Mouse (Mus musculus) layer of hippocampus, adult 2 months (tissue): ENCODE measurements at regions not wholly inside any gene's neighbourhood (a gene's known extent, or its start where the extent isn't known, plus 50 kb on each side); places are given as distances from the start of the nearest gene placed in this dataset.

ENCODE experiments used
- DNase-seq, 2 experiments: peaks; one replicate each; pipeline ENCODE4 v3.0.0; 2022; ENCODE audit warnings: low spot score in 2 of 2
- H3K27ac ChIP-seq: fragments of 200-600 bp; 2 replicates; pipeline ENCODE4 v1.8.1; 2022
- H3K4me3 ChIP-seq: fragments of 200-600 bp; 2 replicates; pipeline ENCODE4 v1.8.1; 2022; ENCODE audit warnings: mild to moderate bottlenecking
- CTCF ChIP-seq: fragments of 200-600 bp; conservative IDR thresholded peaks from 2 replicates; pipeline ENCODE4 v1.8.1; 2022; ENCODE audit warnings: antibody characterized with exemption, mild to moderate bottlenecking, moderate library complexity

GRCm38 (mm10) chr17:93260366-93261205 lies 61.8 kb downstream of the Adcyap1 start:
- no peak for TF ChIP-seq CTCF
- no peak for DNase-seq
- Histone ChIP-seq H3K27ac (no peak overlapping the region), H3K4me3 (no peak overlapping the region)

GRCm38 (mm10) chr17:93261206-93261504 lies 62.3 kb downstream of the Adcyap1 start:
- Histone ChIP-seq H3K4me3 (no peak overlapping the region), H3K27ac (no peak overlapping the region)
- TF ChIP-seq CTCF, result no peak
- DNase-seq, result no peak

DNA sequence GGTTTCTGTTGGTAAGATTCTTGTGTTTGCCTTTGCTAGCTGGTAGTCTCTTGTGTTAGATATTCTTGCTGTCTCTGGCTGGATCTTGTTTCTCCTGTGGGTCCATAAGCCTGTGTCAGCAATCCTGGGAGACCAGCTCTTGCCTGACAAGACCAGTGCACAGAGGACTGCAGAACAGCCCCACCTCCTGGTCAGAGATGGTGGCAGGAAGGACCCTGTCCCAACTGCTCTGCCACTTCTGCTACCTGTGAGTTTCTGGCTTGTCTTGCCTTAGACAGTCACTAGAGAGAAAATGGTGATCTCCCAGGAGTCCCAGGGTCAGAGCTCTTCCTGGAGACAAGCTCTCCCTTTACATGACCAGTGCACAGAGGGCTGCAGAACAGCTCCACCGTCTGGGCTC lies 107.3 kb downstream of the Adcyap1 start:
- 0 out of 2 replicates have a peak, but pooled peaks have one; percentile 22 for TF ChIP-seq CTCF
- Histone ChIP-seq H3K27ac (no peak overlapping the region), H3K4me3 (no peak overlapping the region)
- DNase-seq, result no peak

GRCm38 (mm10) chr17:93312139-93312538 lies 113.3 kb downstream of the Adcyap1 start:
- H3K27ac ChIP-seq, result no peak overlapping the region
- no peak for DNase-seq
- no peak overlapping the region for H3K4me3 ChIP-seq
- no peak for TF ChIP-seq CTCF

GRCm38 (mm10) chr17:93312640-93313309 lies 114.0 kb downstream of the Adcyap1 start:
- Histone ChIP-seq H3K4me3 (no peak overlapping the region), H3K27ac (no peak overlapping the region)
- no peak for TF ChIP-seq CTCF
- no peak for DNase-seq

DNA sequence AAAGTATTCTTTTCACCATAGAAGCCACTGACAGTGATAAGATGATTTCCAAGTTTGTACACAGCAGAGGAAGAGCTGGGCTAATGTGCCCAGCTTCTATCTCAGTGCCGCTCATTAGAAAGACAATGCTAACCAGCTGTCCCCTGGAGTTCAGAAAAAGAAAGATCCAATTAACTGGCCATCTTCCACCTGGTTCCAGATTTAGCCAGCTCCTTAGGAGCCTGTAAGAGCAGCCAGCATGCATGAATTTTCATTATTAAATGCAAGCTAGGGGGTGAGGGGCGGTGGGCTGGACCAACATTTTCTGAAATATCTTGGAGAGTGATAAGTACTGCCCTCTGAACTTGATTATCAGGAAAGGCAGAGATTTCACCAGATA lies 114.5 kb downstream of the Adcyap1 start:
- no peak for TF ChIP-seq CTCF
- no peak for DNase-seq
- H3K4me3 ChIP-seq, result no peak overlapping the region
- no peak overlapping the region for H3K27ac ChIP-seq

- Histone ChIP-seq H3K27ac (no peak overlapping the region), H3K4me3 (no peak overlapping the region)
- no peak for DNase-seq
- no peak for TF ChIP-seq CTCF
These were observed 115.3 kb downstream of the Adcyap1 start for GRCm38 (mm10) chr17:93314144-93314543.

- no peak for DNase-seq
These were observed 122.7 kb downstream of the Adcyap1 start for GRCm38 (mm10) chr17:93321482-93321881.

DNA sequence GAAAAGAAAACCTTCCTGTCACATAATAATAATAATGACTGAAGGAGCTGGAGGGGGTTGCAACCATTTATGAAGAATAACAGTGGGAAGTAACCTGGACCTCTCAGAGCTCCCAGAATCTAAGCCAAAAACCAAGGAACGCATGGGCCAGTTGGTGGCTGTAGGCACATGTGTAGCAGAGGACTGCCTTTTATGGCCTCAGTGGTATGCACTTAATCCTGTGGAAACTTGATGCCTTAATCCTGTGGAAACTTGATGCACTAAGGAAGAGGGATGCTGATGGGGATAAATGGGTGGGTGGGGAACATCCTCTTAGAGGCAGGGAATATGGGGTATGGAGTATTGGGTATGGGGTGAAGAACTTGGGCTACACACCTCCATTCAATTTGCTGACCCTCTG lies 138.8 kb downstream of the Adcyap1 start:
- no peak for TF ChIP-seq CTCF
- Histone ChIP-seq H3K27ac (no peak overlapping the region), H3K4me3 (no peak overlapping the region)
- no peak for DNase-seq

More at GRCm38 (mm10) chr17:93321482-93321881, 122.7 kb downstream of the Adcyap1 start:
- Histone ChIP-seq H3K4me3 (no peak overlapping the region), H3K27ac (no peak overlapping the region)
- no peak for TF ChIP-seq CTCF

DNA sequence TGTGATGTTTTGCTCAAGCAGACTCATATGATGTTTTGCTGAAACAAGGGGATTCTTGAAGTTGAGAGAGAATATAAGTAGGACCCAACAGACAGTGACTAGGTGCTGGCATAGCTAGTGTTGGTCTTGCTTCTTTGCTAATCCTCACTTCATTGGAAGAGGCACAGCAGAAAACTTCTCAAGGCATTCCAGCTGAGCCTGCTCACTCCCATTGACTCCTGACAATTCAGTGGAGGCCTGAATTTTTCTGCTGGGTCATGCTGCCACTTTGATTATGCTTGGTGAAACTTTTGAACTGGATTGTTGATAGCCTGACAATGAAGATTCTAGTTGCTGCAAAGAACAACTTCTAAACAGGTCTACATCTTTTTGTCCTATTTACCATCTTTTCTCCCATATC lies 156.4 kb downstream of the Adcyap1 start:
- no peak for TF ChIP-seq CTCF
- no peak for DNase-seq
- Histone ChIP-seq H3K27ac (no peak overlapping the region), H3K4me3 (no peak overlapping the region)

DNA sequence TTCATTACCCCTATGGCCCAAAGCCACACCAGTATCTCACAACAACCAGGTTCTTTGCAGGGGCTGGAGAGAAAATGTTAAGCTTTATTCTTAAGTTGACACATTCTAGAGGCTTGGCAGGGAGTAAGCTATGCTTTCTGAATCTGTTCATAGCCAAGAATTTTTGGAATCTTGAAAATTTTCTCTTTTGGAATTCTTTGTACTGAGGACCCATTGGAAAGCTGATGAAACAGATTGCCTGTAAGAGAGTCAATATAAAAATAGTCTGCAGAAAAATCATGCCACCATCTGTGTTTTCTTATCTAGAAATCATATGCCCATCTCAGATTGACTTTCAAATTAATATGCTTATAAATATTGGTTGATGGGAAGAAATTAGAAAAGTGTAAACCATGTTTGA lies 164.1 kb downstream of the Adcyap1 start:
- H3K27ac ChIP-seq, result no peak overlapping the region
- TF ChIP-seq CTCF, result no peak
- DNase-seq, result peak in 1 of 2 experiments; percentile 5
- H3K4me3 ChIP-seq, result no peak overlapping the region

DNA sequence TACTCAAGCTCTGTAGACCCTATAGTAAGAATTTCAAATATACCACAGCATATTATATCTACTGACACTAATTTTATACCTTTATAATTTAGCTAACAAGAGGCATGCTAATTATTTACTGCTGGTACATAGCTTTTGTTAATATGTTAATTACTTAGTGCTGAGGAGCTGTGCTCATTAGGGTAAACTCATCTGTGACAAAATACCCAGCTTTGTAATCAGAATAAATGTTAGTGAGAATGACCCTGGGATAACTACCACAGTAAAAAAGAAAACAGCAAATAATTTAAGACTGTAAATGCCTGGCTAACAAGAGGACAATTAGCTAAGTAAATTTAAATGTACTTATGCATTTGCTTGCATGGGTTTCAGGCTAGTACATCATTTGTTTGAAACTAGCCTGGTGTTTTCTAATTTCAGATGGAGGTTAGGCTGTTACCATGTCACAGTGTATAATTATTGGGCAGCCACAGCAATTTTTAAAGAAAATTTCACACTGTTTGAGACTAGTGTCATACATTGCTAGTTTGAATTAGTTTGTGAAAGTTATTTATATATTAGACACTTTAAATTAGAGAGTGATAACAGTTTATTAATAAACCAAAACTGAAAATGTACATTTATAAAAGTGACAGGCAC lies 178.8 kb downstream of the Adcyap1 start:
- H3K27ac ChIP-seq, result no peak overlapping the region
- no peak for DNase-seq
- no peak overlapping the region for H3K4me3 ChIP-seq
- TF ChIP-seq CTCF, result no peak

GRCm38 (mm10) chr17:93379789-93380398 lies 181.1 kb downstream of the Adcyap1 start:
- no peak overlapping the region for H3K27ac ChIP-seq
- no peak for DNase-seq
- TF ChIP-seq CTCF, result no peak
- H3K4me3 ChIP-seq, result no peak overlapping the region

DNA sequence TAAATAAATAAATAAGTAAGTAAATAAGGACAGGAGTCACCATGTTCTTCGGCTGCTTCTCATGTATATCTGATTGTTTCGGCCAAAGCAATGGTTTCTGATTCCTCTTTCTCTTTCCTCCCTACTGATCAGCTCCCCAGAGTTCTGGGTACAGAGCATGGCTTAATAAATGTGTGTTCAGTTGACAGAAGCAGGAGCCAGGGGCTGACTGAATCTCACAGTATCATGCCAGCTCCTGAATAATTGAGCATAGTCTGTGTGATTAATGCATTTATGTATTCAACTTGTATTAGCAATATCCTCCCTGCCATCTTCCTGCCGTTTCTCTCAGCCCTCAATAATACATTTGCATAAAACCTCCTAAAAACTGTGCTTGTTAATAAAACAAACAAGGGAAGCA lies 191.4 kb downstream of the Adcyap1 start:
- DNase-seq, result no peak
- TF ChIP-seq CTCF, result no peak
- Histone ChIP-seq H3K27ac (no peak overlapping the region), H3K4me3 (no peak overlapping the region)
